Mouse (Mus musculus) layer of hippocampus, adult 8-10 months (tissue): ENCODE measurements around the gene St3gal4. TPM values are rescaled to one million over a fixed set of nuclear protein-coding genes. Genes with fewer than 3 reads are reported as not detected.

ENCODE experiments used
- DNase-seq, 2 experiments: peaks; one replicate each; pipeline ENCODE4 v3.0.0; 2022; ENCODE audit warnings: low spot score in 2 of 2
- total RNA-seq, 4 experiments: library from RNA; stranded (reverse); gene quantifications; 2 replicates each; pipeline ENCODE4 v1.2.4; 2022

The St3gal4 gene
- total RNA-seq, 4 experiments from 2014 or later: 23.3 to 29.6 (median 26.6) TPM

GRCm38 (mm10) chr9:35016762-35017161 lies 102.3 kb downstream of the St3gal4 start:
- DNase-seq: no peak

- DNase-seq: no peak
These were observed 111.2 kb downstream of the St3gal4 start for GRCm38 (mm10) chr9:35007697-35008341.

DNA sequence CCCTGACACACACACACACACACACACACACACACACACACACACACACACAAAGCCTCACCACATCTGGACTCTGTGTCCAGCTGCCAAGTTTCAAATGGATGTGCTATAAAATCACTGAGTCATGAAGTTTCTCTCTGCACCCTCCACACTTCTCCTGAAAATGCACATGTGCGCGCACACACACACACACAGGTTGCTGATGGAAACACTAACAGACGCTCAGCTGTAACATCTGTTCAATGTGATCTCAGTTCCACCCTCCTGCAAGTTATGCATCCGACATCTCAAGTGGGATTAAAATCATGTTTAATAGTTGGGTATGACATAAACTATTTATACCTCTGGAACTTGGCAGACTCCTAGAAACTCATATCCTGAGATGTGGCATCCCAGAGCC lies 115.0 kb downstream of the St3gal4 start:
- no peak for DNase-seq

DNA sequence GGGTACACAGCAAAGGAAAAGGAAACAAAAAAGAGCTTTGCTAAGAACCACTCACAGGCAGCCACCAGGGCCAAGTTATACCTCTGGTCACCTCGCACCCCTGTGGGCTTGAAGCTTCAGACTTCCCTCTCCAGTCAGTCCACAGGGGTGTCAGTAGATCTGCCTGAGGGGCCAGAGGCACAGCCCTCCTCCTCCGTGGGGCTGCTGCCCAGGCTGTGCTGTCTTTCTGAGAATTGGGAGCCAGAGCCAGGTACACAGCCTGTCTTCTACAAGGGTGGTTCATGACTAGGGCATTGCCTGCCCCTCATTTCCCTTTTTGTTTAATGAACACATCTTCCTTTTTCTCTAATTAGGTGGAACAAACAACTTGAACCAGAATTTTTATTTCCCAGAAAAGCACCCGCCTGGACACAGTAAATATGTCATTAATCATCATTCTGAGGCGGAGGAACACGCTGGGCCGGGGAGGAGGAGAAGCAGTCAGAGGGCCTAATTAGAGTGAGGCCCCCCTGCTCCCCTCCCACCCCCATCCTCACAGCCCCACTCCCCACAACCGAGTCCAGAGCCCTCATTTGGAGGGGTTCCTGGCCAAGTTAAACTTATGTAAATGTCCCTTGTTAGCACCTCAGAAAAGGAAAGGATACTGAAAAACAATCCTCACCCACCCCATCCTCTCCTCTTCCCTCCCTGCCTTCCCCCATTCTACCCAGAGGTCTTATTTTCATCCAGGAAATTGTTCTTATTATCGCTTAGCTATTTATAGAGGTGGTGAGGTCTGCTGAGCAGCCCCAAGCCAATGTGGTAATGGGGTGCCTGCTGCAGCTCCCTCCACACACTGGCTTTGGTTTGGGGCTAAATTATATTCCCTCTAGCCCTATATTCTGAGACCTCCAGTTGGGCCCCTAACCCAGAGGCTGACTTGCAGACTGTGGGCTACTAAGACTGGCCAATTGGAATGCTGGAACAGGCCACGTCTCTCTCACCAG lies 120.9 kb downstream of the St3gal4 start:
- DNase-seq: no peak

Other genes with a start within 250 kb of the St3gal4 start
- 10 to 100 TPM; 17.7 to 20.0 (median 18.2) TPM for gene Dcps, start 56.8 kb upstream of the St3gal4 start, total RNA-seq
- gene Srpr, start 80.9 kb upstream of the St3gal4 start, total RNA-seq: 10 to 100 TPM; 62.5 to 86.8 (median 73.2) TPM
- gene Tirap, start 81.0 kb upstream of the St3gal4 start, total RNA-seq: 1 to 10 TPM; 2.6 to 6.6 (median 3.2) TPM
- gene Foxred1, start 91.8 kb upstream of the St3gal4 start, total RNA-seq: 10 to 100 TPM; 33.3 to 46.1 (median 38.3) TPM
- 10 to 100 TPM; 23.9 to 32.9 (median 27.7) TPM for gene Fam118b, start 148.5 kb upstream of the St3gal4 start, total RNA-seq
- gene Rpusd4, start 148.6 kb upstream of the St3gal4 start, total RNA-seq: 10 to 100 TPM; 11.8 to 12.9 (median 12.1) TPM